Mouse (Mus musculus): ENCODE measurements around the gene Yeats4. TPM values are rescaled to one million over a fixed set of nuclear protein-coding genes. Genes with fewer than 3 reads are reported as not detected.

Gene Yeats4
- polyA plus RNA-seq (2011; ENCODE audit: insufficient read depth, insufficient read length, low read depth, missing spikeins) = 60.6 and 65.1 TPM in 2 replicates

DNA sequence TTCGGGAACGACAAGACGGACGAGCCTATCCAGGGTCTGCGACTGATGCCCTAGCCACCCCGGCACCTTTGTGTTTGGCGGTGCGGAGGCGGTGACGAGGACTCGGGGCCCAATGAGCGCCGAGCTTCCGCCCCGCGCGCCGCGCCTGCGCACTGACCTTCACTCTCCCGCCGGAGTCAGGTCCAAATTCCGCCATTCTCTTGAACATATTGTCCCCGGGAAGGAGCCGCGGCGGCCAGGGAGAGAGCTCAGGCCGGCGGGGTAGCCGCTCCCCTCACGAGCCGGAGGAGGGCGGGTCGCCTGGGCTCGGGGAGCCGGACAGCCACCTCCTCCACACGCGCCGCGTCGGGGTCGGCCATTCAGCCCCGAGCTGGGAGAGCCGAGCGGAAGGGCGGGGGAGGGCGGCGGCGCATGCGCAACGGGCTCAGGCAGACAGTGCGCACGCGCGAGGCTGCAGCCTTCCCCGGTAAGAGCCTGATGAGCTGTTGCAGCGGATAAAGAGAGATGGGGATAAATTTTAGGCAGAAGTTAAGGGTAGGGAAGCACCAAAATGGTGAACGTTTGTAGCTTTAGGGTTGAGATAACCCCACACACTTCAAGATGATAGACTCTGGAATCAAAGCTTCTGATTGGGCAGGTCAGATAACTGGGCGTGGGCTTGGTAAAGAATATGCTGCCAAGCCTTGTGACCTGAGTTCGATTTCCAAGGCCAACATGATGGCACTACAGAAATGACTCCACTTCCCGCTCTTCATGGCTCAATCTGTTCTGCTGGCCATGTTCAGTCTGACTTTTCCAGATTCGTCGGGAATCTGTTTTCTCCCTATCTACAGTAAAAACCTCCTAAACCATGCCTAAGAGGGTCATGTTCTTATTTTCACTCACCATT, at the start of gene Yeats4:
Gene Yeats4 (minus strand): TSS at position 406 of the 889 bp plus-strand sequence.
- H3K4me3 ChIP-seq (ENCODE audit: low read depth, low read length) = peak within 1 kb of the TSS; percentile 75
- H3K4me1 ChIP-seq (ENCODE audit: control insufficient read depth, insufficient read depth, low read length) = no peaks in the 10 kb centered on the region
- H3K36me3 ChIP-seq (ENCODE audit: control insufficient read depth, insufficient read depth, low read length, poor library complexity, severe bottlenecking) = peaks cover 29% of the 10 kb centered on the region
- H3K27ac ChIP-seq (ENCODE audit: insufficient read depth, low read length) = peak within 1 kb of the TSS; percentile 94
- H3K9ac ChIP-seq (ENCODE audit: low read depth, poor library complexity, severe bottlenecking) = peak within 1 kb of the TSS; percentile 94
- H3K9me3 ChIP-seq (replicated peaks; ENCODE audit: control insufficient read depth, insufficient read depth, low read length, poor library complexity, severe bottlenecking) = no peaks in the 10 kb centered on the region
- TF ChIP-seq POLR2A (IDR thresholded peaks at IDR 0.05; ENCODE audit: insufficient read depth, low read length) = peak; percentile 72
- no peak for TF ChIP-seq CTCF (IDR thresholded peaks at IDR 0.05; ENCODE audit: low read depth, low read length)
- TF ChIP-seq EP300 (IDR thresholded peaks at IDR 0.05; ENCODE audit: insufficient read depth, low read depth, low read length) = 0 out of 2 replicates have a peak, but pooled peaks have one; percentile 41
- H3K27me3 ChIP-seq (ENCODE audit: control insufficient read depth, insufficient read depth, low read length, poor library complexity, severe bottlenecking) = no peaks in the 10 kb centered on the region

GRCm38 (mm10) chr10:117272023-117272422, 47.7 kb upstream of the Yeats4 start:
- H3K4me3 ChIP-seq (ENCODE audit: low read depth, low read length) = no peak overlapping the region
- no peak overlapping the region for H3K9ac ChIP-seq (ENCODE audit: low read depth, poor library complexity, severe bottlenecking)
- no peaks in the 10 kb centered on the region for H3K36me3 ChIP-seq (ENCODE audit: control insufficient read depth, insufficient read depth, low read length, poor library complexity, severe bottlenecking)
- H3K27ac ChIP-seq (ENCODE audit: insufficient read depth, low read length) = no peak overlapping the region
- no peak for TF ChIP-seq EP300 (IDR thresholded peaks at IDR 0.05; ENCODE audit: insufficient read depth, low read depth, low read length)
- no peak for TF ChIP-seq CTCF (IDR thresholded peaks at IDR 0.05; ENCODE audit: low read depth, low read length)
- TF ChIP-seq POLR2A (IDR thresholded peaks at IDR 0.05; ENCODE audit: insufficient read depth, low read length) = no peak
- H3K27me3 ChIP-seq (ENCODE audit: control insufficient read depth, insufficient read depth, low read length, poor library complexity, severe bottlenecking) = no peaks in the 10 kb centered on the region
- H3K9me3 ChIP-seq (replicated peaks; ENCODE audit: control insufficient read depth, insufficient read depth, low read length, poor library complexity, severe bottlenecking) = no peaks in the 10 kb centered on the region
- no peaks in the 10 kb centered on the region for H3K4me1 ChIP-seq (ENCODE audit: control insufficient read depth, insufficient read depth, low read length)

- Histone ChIP-seq H3K9me3 (replicated peaks; ENCODE audit: control insufficient read depth, insufficient read depth, low read length, poor library complexity, severe bottlenecking) (peaks cover 13% of the 10 kb centered on the region), H3K4me1 (ENCODE audit: control insufficient read depth, insufficient read depth, low read length) (no peaks in the 10 kb centered on the region), H3K27me3 (ENCODE audit: control insufficient read depth, insufficient read depth, low read length, poor library complexity, severe bottlenecking) (no peaks in the 10 kb centered on the region), H3K9ac (ENCODE audit: low read depth, poor library complexity, severe bottlenecking) (no peak overlapping the region), H3K4me3 (ENCODE audit: low read depth, low read length) (no peak overlapping the region), H3K27ac (ENCODE audit: insufficient read depth, low read length) (no peak overlapping the region), H3K36me3 (ENCODE audit: control insufficient read depth, insufficient read depth, low read length, poor library complexity, severe bottlenecking) (no peaks in the 10 kb centered on the region)
- TF ChIP-seq POLR2A (IDR thresholded peaks at IDR 0.05; ENCODE audit: insufficient read depth, low read length) (no peak), EP300 (IDR thresholded peaks at IDR 0.05; ENCODE audit: insufficient read depth, low read depth, low read length) (no peak), CTCF (IDR thresholded peaks at IDR 0.05; ENCODE audit: low read depth, low read length) (no peak)
Observed at GRCm38 (mm10) chr10:117259870-117260269, 35.6 kb upstream of the Yeats4 start.

GRCm38 (mm10) chr10:117238603-117239002, 14.3 kb upstream of the Yeats4 start, which contains the start of gene 9530003J23Rik:
9530003J23Rik (minus strand) TSS chr10:117238703.
- no peaks in the 10 kb centered on the region for H3K4me1 ChIP-seq (ENCODE audit: control insufficient read depth, insufficient read depth, low read length)
- H3K4me3 ChIP-seq (ENCODE audit: low read depth, low read length) = no peak within 1 kb of the TSS
- TF ChIP-seq EP300 (IDR thresholded peaks at IDR 0.05; ENCODE audit: insufficient read depth, low read depth, low read length) (no peak), CTCF (IDR thresholded peaks at IDR 0.05; ENCODE audit: low read depth, low read length) (no peak), POLR2A (IDR thresholded peaks at IDR 0.05; ENCODE audit: insufficient read depth, low read length) (no peak)
- no peaks in the 10 kb centered on the region for H3K27me3 ChIP-seq (ENCODE audit: control insufficient read depth, insufficient read depth, low read length, poor library complexity, severe bottlenecking)
- H3K36me3 ChIP-seq (ENCODE audit: control insufficient read depth, insufficient read depth, low read length, poor library complexity, severe bottlenecking) = no peaks in the 10 kb centered on the region
- H3K27ac ChIP-seq (ENCODE audit: insufficient read depth, low read length) = no peak within 1 kb of the TSS
- H3K9ac ChIP-seq (ENCODE audit: low read depth, poor library complexity, severe bottlenecking) = no peak within 1 kb of the TSS
- H3K9me3 ChIP-seq (replicated peaks; ENCODE audit: control insufficient read depth, insufficient read depth, low read length, poor library complexity, severe bottlenecking) = no peaks in the 10 kb centered on the region

- no peak overlapping the region for H3K4me3 ChIP-seq (ENCODE audit: low read depth, low read length)
- H3K27me3 ChIP-seq (ENCODE audit: control insufficient read depth, insufficient read depth, low read length, poor library complexity, severe bottlenecking) = no peaks in the 10 kb centered on the region
- H3K36me3 ChIP-seq (ENCODE audit: control insufficient read depth, insufficient read depth, low read length, poor library complexity, severe bottlenecking) = no peaks in the 10 kb centered on the region
- H3K9ac ChIP-seq (ENCODE audit: low read depth, poor library complexity, severe bottlenecking) = no peak overlapping the region
- no peaks in the 10 kb centered on the region for H3K9me3 ChIP-seq (replicated peaks; ENCODE audit: control insufficient read depth, insufficient read depth, low read length, poor library complexity, severe bottlenecking)
- TF ChIP-seq EP300 (IDR thresholded peaks at IDR 0.05; ENCODE audit: insufficient read depth, low read depth, low read length) = no peak
- TF ChIP-seq POLR2A (IDR thresholded peaks at IDR 0.05; ENCODE audit: insufficient read depth, low read length) = no peak
- no peak for TF ChIP-seq CTCF (IDR thresholded peaks at IDR 0.05; ENCODE audit: low read depth, low read length)
- H3K4me1 ChIP-seq (ENCODE audit: control insufficient read depth, insufficient read depth, low read length) = no peaks in the 10 kb centered on the region
- no peak overlapping the region for H3K27ac ChIP-seq (ENCODE audit: insufficient read depth, low read length)
Observed at GRCm38 (mm10) chr10:117235866-117236265, 11.6 kb upstream of the Yeats4 start.

GRCm38 (mm10) chr10:117234825-117235224, 10.5 kb upstream of the Yeats4 start:
- no peak overlapping the region for H3K27ac ChIP-seq (ENCODE audit: insufficient read depth, low read length)
- no peak for TF ChIP-seq CTCF (IDR thresholded peaks at IDR 0.05; ENCODE audit: low read depth, low read length)
- TF ChIP-seq POLR2A (IDR thresholded peaks at IDR 0.05; ENCODE audit: insufficient read depth, low read length) = no peak
- TF ChIP-seq EP300 (IDR thresholded peaks at IDR 0.05; ENCODE audit: insufficient read depth, low read depth, low read length) = no peak
- H3K36me3 ChIP-seq (ENCODE audit: control insufficient read depth, insufficient read depth, low read length, poor library complexity, severe bottlenecking) = no peaks in the 10 kb centered on the region
- H3K27me3 ChIP-seq (ENCODE audit: control insufficient read depth, insufficient read depth, low read length, poor library complexity, severe bottlenecking) = no peaks in the 10 kb centered on the region
- no peak overlapping the region for H3K4me3 ChIP-seq (ENCODE audit: low read depth, low read length)
- no peaks in the 10 kb centered on the region for H3K9me3 ChIP-seq (replicated peaks; ENCODE audit: control insufficient read depth, insufficient read depth, low read length, poor library complexity, severe bottlenecking)
- H3K9ac ChIP-seq (ENCODE audit: low read depth, poor library complexity, severe bottlenecking) = no peak overlapping the region
- no peaks in the 10 kb centered on the region for H3K4me1 ChIP-seq (ENCODE audit: control insufficient read depth, insufficient read depth, low read length)
